Mouse (Mus musculus): ENCODE measurements around the gene Qtrt1. TPM values are rescaled to one million over a fixed set of nuclear protein-coding genes. Genes with fewer than 3 reads are reported as not detected.

Gene Qtrt1
- polyA plus RNA-seq, 1 experiment from 2014 or later, result 65.4 TPM

GRCm38 (mm10) chr9:21445081-21445744 lies 33.6 kb downstream of the Qtrt1 start:
- no peaks in the 10 kb centered on the region for H3K9me3 ChIP-seq (ENCODE audit: control insufficient read depth, low read depth, low read length)
- no peak overlapping the region for H3K4me3 ChIP-seq (ENCODE audit: low read depth, low read length)
- no peak overlapping the region for H3K27ac ChIP-seq (ENCODE audit: low read length)
- no peaks in the 10 kb centered on the region for H3K27me3 ChIP-seq (ENCODE audit: control insufficient read depth, insufficient read depth, low read length)
- no peaks in the 10 kb centered on the region; the same call in 1 of the 2 replicates for H3K36me3 ChIP-seq (ENCODE audit: control insufficient read depth, insufficient read depth, low read length)
- H3K4me2 ChIP-seq (replicated peaks; ENCODE audit: low read depth, low read length), result no peak overlapping the region
- no peaks in the 10 kb centered on the region; the same call in 1 of the 2 replicates for H3K4me1 ChIP-seq (ENCODE audit: control insufficient read depth, insufficient read depth, low read length)
- ATAC-seq (ENCODE audit: insufficient number of reproducible peaks, insufficient read depth, low FRiP score, low read depth), result no peak
- WGBS, result 96% methylated on average over 6 of the region's 6 CpGs
- no peak overlapping the region for H3K9ac ChIP-seq (replicated peaks; ENCODE audit: low read depth, low read length)

DNA sequence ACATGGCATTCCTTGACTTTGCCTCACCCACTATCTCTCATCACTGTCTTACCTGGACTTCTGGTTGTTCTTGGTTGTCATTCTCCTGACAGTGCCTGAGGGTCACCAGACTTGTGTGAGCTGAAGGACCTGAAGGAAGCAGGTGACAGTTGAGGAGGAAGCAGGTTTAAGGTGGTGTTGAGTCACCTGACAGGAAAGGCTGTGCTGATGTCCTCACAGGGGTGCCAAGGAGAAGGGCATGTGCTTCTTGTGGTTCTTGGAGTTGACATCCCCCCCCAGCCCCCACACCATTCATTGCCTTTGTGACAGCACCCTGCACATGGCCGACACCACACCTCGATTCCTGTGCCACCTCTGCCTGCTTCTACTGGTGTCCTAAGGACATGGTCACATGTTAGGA lies 36.1 kb downstream of the Qtrt1 start:
- 84% methylated on average over 2 of the region's 2 CpGs for WGBS
- no peak for ATAC-seq (ENCODE audit: insufficient number of reproducible peaks, insufficient read depth, low FRiP score, low read depth)
- no peaks in the 10 kb centered on the region for H3K27me3 ChIP-seq (ENCODE audit: control insufficient read depth, insufficient read depth, low read length)
- H3K27ac ChIP-seq (ENCODE audit: low read length), result no peak overlapping the region
- peaks cover 6% of the 10 kb centered on the region for H3K4me1 ChIP-seq (ENCODE audit: control insufficient read depth, insufficient read depth, low read length)
- H3K36me3 ChIP-seq (ENCODE audit: control insufficient read depth, insufficient read depth, low read length), result no peaks in the 10 kb centered on the region; the same call in 1 of the 2 replicates
- no peak overlapping the region for H3K4me3 ChIP-seq (ENCODE audit: low read depth, low read length)
- no peak overlapping the region for H3K4me2 ChIP-seq (replicated peaks; ENCODE audit: low read depth, low read length)
- H3K9me3 ChIP-seq (ENCODE audit: control insufficient read depth, low read depth, low read length), result no peaks in the 10 kb centered on the region
- H3K9ac ChIP-seq (replicated peaks; ENCODE audit: low read depth, low read length), result no peak overlapping the region

- H3K4me3 ChIP-seq (ENCODE audit: low read depth, low read length), result no peak overlapping the region
- no peaks in the 10 kb centered on the region; the same call in 1 of the 2 replicates for H3K36me3 ChIP-seq (ENCODE audit: control insufficient read depth, insufficient read depth, low read length)
- H3K4me2 ChIP-seq (replicated peaks; ENCODE audit: low read depth, low read length), result no peak overlapping the region
- peaks cover 6% of the 10 kb centered on the region for H3K4me1 ChIP-seq (ENCODE audit: control insufficient read depth, insufficient read depth, low read length)
- no peaks in the 10 kb centered on the region for H3K9me3 ChIP-seq (ENCODE audit: control insufficient read depth, low read depth, low read length)
- H3K27me3 ChIP-seq (ENCODE audit: control insufficient read depth, insufficient read depth, low read length), result no peaks in the 10 kb centered on the region
- ATAC-seq (ENCODE audit: insufficient number of reproducible peaks, insufficient read depth, low FRiP score, low read depth), result no peak
- WGBS, result 64% methylated on average over 2 of the region's 2 CpGs
- no peak overlapping the region for H3K27ac ChIP-seq (ENCODE audit: low read length)
- H3K9ac ChIP-seq (replicated peaks; ENCODE audit: low read depth, low read length), result no peak overlapping the region
Measured at GRCm38 (mm10) chr9:21449710-21450109, 38.1 kb downstream of the Qtrt1 start.

DNA sequence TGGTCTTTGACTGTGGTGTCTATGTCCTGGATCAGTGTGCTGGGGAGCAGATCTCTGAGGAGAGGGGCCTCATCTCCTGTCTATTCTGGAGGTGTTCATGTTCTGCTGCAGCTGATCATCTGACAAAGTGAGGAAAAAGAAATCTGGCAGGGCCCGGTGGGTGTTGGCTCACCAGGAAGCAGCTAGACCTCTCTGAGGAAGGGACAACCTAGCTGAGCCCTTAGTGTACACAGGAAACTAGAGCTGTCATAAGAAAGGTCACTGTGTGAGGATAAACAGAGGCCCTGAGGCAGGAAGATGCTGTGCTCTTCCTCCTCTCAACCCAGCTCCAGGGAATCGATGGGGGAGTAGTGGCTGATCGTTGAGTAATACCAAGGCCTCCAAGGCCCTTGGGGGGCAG lies 38.6 kb downstream of the Qtrt1 start:
- no peak overlapping the region for H3K4me3 ChIP-seq (ENCODE audit: low read depth, low read length)
- H3K4me1 ChIP-seq (ENCODE audit: control insufficient read depth, insufficient read depth, low read length), result peaks cover 6% of the 10 kb centered on the region
- no peak overlapping the region for H3K4me2 ChIP-seq (replicated peaks; ENCODE audit: low read depth, low read length)
- no peaks in the 10 kb centered on the region for H3K9me3 ChIP-seq (ENCODE audit: control insufficient read depth, low read depth, low read length)
- H3K36me3 ChIP-seq (ENCODE audit: control insufficient read depth, insufficient read depth, low read length), result no peaks in the 10 kb centered on the region; the same call in 1 of the 2 replicates
- no peak for ATAC-seq (ENCODE audit: insufficient number of reproducible peaks, insufficient read depth, low FRiP score, low read depth)
- H3K27me3 ChIP-seq (ENCODE audit: control insufficient read depth, insufficient read depth, low read length), result no peaks in the 10 kb centered on the region
- no peak overlapping the region for H3K27ac ChIP-seq (ENCODE audit: low read length)
- no peak overlapping the region for H3K9ac ChIP-seq (replicated peaks; ENCODE audit: low read depth, low read length)
- 68% methylated on average over 3 of the region's 3 CpGs for WGBS

- no peak for ATAC-seq (ENCODE audit: insufficient number of reproducible peaks, insufficient read depth, low FRiP score, low read depth)
- Histone ChIP-seq H3K9ac (replicated peaks; ENCODE audit: low read depth, low read length) (no peak overlapping the region), H3K36me3 (ENCODE audit: control insufficient read depth, insufficient read depth, low read length) (no peaks in the 10 kb centered on the region), H3K4me1 (ENCODE audit: control insufficient read depth, insufficient read depth, low read length) (peaks cover 6% of the 10 kb centered on the region), H3K27ac (ENCODE audit: low read length) (no peak overlapping the region), H3K27me3 (ENCODE audit: control insufficient read depth, insufficient read depth, low read length) (no peaks in the 10 kb centered on the region), H3K4me3 (ENCODE audit: low read depth, low read length) (no peak overlapping the region), H3K4me2 (replicated peaks; ENCODE audit: low read depth, low read length) (no peak overlapping the region), H3K9me3 (ENCODE audit: control insufficient read depth, low read depth, low read length) (no peaks in the 10 kb centered on the region)
- WGBS, result 89% methylated on average over 8 of the region's 8 CpGs
Measured at GRCm38 (mm10) chr9:21451391-21451790, 39.8 kb downstream of the Qtrt1 start.

DNA sequence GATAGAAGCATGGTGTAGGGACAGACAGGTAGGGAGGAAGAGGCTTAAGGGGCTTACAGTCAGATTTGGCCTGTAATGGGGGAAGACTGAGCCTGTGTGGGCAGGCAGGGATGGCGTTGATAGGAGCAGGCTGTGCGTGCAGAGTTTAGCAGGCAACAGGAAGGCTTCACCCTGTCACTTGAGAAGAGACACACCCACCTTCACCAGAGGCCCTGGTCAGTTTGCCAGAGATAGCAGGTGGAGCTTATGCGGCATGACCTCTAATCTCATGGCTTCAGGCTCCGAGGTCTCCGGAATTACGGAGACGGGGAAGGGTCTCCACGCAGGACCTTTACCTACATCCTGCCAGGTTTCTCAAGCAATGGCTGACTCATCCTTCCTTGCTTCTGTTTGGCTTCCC lies 40.2 kb downstream of the Qtrt1 start:
- H3K4me1 ChIP-seq (ENCODE audit: control insufficient read depth, insufficient read depth, low read length), result peaks cover 6% of the 10 kb centered on the region
- no peak overlapping the region for H3K27ac ChIP-seq (ENCODE audit: low read length)
- H3K9ac ChIP-seq (replicated peaks; ENCODE audit: low read depth, low read length), result no peak overlapping the region
- H3K36me3 ChIP-seq (ENCODE audit: control insufficient read depth, insufficient read depth, low read length), result no peaks in the 10 kb centered on the region
- H3K27me3 ChIP-seq (ENCODE audit: control insufficient read depth, insufficient read depth, low read length), result no peaks in the 10 kb centered on the region
- no peak overlapping the region for H3K4me2 ChIP-seq (replicated peaks; ENCODE audit: low read depth, low read length)
- 52% methylated on average over 8 of the region's 8 CpGs for WGBS
- ATAC-seq (ENCODE audit: insufficient number of reproducible peaks, insufficient read depth, low FRiP score, low read depth), result no peak
- H3K4me3 ChIP-seq (ENCODE audit: low read depth, low read length), result no peak overlapping the region
- H3K9me3 ChIP-seq (ENCODE audit: control insufficient read depth, low read depth, low read length), result no peaks in the 10 kb centered on the region

- Histone ChIP-seq H3K9me3 (ENCODE audit: control insufficient read depth, low read depth, low read length) (no peaks in the 10 kb centered on the region), H3K27me3 (ENCODE audit: control insufficient read depth, insufficient read depth, low read length) (no peaks in the 10 kb centered on the region), H3K4me2 (replicated peaks; ENCODE audit: low read depth, low read length) (no peak overlapping the region), H3K36me3 (ENCODE audit: control insufficient read depth, insufficient read depth, low read length) (no peaks in the 10 kb centered on the region), H3K4me1 (ENCODE audit: control insufficient read depth, insufficient read depth, low read length) (peaks cover 6% of the 10 kb centered on the region), H3K9ac (replicated peaks; ENCODE audit: low read depth, low read length) (no peak overlapping the region), H3K27ac (ENCODE audit: low read length) (no peak overlapping the region), H3K4me3 (ENCODE audit: low read depth, low read length) (no peak overlapping the region)
- WGBS, result 86% methylated on average over 7 of the region's 7 CpGs
- no peak for ATAC-seq (ENCODE audit: insufficient number of reproducible peaks, insufficient read depth, low FRiP score, low read depth)
Measured at GRCm38 (mm10) chr9:21453003-21453402, 41.4 kb downstream of the Qtrt1 start.

GRCm38 (mm10) chr9:21453459-21453858 lies 41.8 kb downstream of the Qtrt1 start:
- no peak for ATAC-seq (ENCODE audit: insufficient number of reproducible peaks, insufficient read depth, low FRiP score, low read depth)
- Histone ChIP-seq H3K27ac (ENCODE audit: low read length) (no peak overlapping the region), H3K4me3 (ENCODE audit: low read depth, low read length) (no peak overlapping the region), H3K36me3 (ENCODE audit: control insufficient read depth, insufficient read depth, low read length) (no peaks in the 10 kb centered on the region), H3K27me3 (ENCODE audit: control insufficient read depth, insufficient read depth, low read length) (no peaks in the 10 kb centered on the region), H3K9ac (replicated peaks; ENCODE audit: low read depth, low read length) (no peak overlapping the region), H3K4me2 (replicated peaks; ENCODE audit: low read depth, low read length) (no peak overlapping the region), H3K4me1 (ENCODE audit: control insufficient read depth, insufficient read depth, low read length) (peaks cover 6% of the 10 kb centered on the region), H3K9me3 (ENCODE audit: control insufficient read depth, low read depth, low read length) (no peaks in the 10 kb centered on the region)
- WGBS, result 84% methylated on average over 2 of the region's 2 CpGs

- no peaks in the 10 kb centered on the region for H3K27me3 ChIP-seq (ENCODE audit: control insufficient read depth, insufficient read depth, low read length)
- H3K4me2 ChIP-seq (replicated peaks; ENCODE audit: low read depth, low read length), result no peak overlapping the region
- no peak for ATAC-seq (ENCODE audit: insufficient number of reproducible peaks, insufficient read depth, low FRiP score, low read depth)
- H3K4me3 ChIP-seq (ENCODE audit: low read depth, low read length), result no peak overlapping the region
- H3K9ac ChIP-seq (replicated peaks; ENCODE audit: low read depth, low read length), result no peak overlapping the region
- no peaks in the 10 kb centered on the region for H3K36me3 ChIP-seq (ENCODE audit: control insufficient read depth, insufficient read depth, low read length)
- peaks cover 6% of the 10 kb centered on the region for H3K4me1 ChIP-seq (ENCODE audit: control insufficient read depth, insufficient read depth, low read length)
- no peaks in the 10 kb centered on the region for H3K9me3 ChIP-seq (ENCODE audit: control insufficient read depth, low read depth, low read length)
- no peak overlapping the region for H3K27ac ChIP-seq (ENCODE audit: low read length)
- 83% methylated on average over 4 of the region's 4 CpGs for WGBS
Measured at GRCm38 (mm10) chr9:21454556-21454955, 42.9 kb downstream of the Qtrt1 start.
